Mouse (Mus musculus) midbrain, postnatal 0 days (tissue): ENCODE results near the gene Tnfrsf22. TPM values are rescaled to one million over a fixed set of nuclear protein-coding genes. Genes with fewer than 3 reads are reported as not detected.

ENCODE experiments used
- ATAC-seq: fragments of 200-750 bp; cut with Nextera tagmentation; 2 replicates; pipeline ENCODE4 v1.8.0; 2017; ENCODE audit warnings: moderate number of reproducible peaks, mild to moderate bottlenecking, moderate TSS enrichment, moderate library complexity; ENCODE audit not compliant: low FRiP score
- DNase-seq: peaks from one replicate; pipeline ENCODE4 v3.0.0-alpha.2; 2015; ENCODE audit warnings: low spot score
- H3K27ac ChIP-seq: fragments of 300-500 bp; sonication (generic); 2 replicates; pipeline ENCODE4 v1.5.1; 2014; ENCODE audit warnings: low read depth, mild to moderate bottlenecking, low read length, mixed read lengths
- H3K27me3 ChIP-seq: fragments of 300-500 bp; sonication (generic); 2 replicates; pipeline ENCODE4 v1.6.1; 2014; ENCODE audit warnings: low read length, control low read depth, mixed read lengths; ENCODE audit not compliant: insufficient read depth
- H3K36me3 ChIP-seq: fragments of 300-500 bp; sonication (generic); 2 replicates; pipeline ENCODE4 v1.6.1; 2014; ENCODE audit warnings: low read length, control low read depth, mixed read lengths; ENCODE audit not compliant: insufficient read depth
- H3K4me1 ChIP-seq: fragments of 300-500 bp; sonication (generic); 2 replicates; pipeline ENCODE4 v1.6.1; 2014; ENCODE audit warnings: mild to moderate bottlenecking, control low read depth, antibody characterized with exemption, low read length, mixed read lengths; ENCODE audit not compliant: insufficient read depth
- H3K4me2 ChIP-seq: fragments of 300-500 bp; sonication (generic); 2 replicates; pipeline ENCODE4 v1.6.1; 2014; ENCODE audit warnings: low read depth, mild to moderate bottlenecking, low read length, mixed read lengths; ENCODE audit not compliant: poor library complexity, severe bottlenecking
- H3K4me3 ChIP-seq: fragments of 300-500 bp; sonication (generic); 2 replicates; pipeline ENCODE4 v1.5.1; 2014; ENCODE audit warnings: low read depth, mild to moderate bottlenecking, low read length, moderate library complexity
- H3K9ac ChIP-seq: fragments of 300-500 bp; sonication (generic); replicated peaks from 2 replicates; pipeline ENCODE4 v1.6.1; 2014; ENCODE audit warnings: mild to moderate bottlenecking, low read length, moderate library complexity, mixed read lengths; ENCODE audit not compliant: poor library complexity, severe bottlenecking
- H3K9me3 ChIP-seq: fragments of 300-500 bp; sonication (generic); 2 replicates; pipeline ENCODE4 v1.6.1; 2016; ENCODE audit warnings: low read length, control low read depth
- CTCF ChIP-seq: IDR thresholded peaks from 2 replicates; pipeline ENCODE4 v1.5.1; 2016; ENCODE audit warnings: antibody characterized with exemption, mild to moderate bottlenecking
- WGBS: fragments of 180-500 bp; shearing (Covaris S2); extraction: QIAGEN DNeasy Blood & Tissue Kit; methylation state at CpG from one replicate; pipeline ENCODE4 v1.1.7; 2014; 5-methylcytosine and 5-hydroxymethylcytosine counted together
- polyA plus RNA-seq: library from polyadenylated mRNA; unstranded; fragments of >200 nt; fragmentation: Nextera tagmentation; extraction: Ambion mirVana; gene quantifications from 2 replicates; pipeline ENCODE4 v1.2.1, GENCODE M21; 2015
- total RNA-seq: library from RNA; depleted of rRNA; stranded (reverse); fragments of >200 nt; gene quantifications from 2 replicates; pipeline ENCODE4 v1.2.3, GENCODE M21; 2014

Gene Tnfrsf22
- total and polyA plus RNA-seq, 2 experiments from 2014 or later = 2.6 to 6.7 TPM

DNA sequence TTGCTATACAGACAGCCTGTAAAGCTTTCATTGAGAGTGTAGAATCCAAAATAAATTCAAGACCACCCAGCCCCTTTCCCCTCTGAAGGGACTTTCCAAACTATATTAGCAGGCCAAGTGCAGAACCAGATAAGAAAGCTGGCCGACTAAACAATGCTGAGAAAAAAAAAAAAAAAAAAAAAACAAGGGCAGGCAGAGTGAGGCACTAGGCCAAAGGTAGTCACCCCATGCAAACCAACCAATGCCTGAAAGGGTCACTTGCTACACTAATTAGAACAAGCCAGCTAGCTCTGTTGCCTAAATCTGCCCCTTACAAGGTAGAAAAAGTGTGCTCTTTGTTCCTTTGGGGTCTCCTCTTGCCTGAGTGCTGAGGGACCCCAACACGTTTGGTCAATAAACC is 44.6 kb downstream of the Tnfrsf22 start:
- no peak overlapping the region for H3K9ac ChIP-seq
- DNase-seq (no peak), ATAC-seq (no peak)
- no peaks in the 10 kb centered on the region for H3K27me3 ChIP-seq
- no peak overlapping the region for H3K4me3 ChIP-seq
- H3K9me3 ChIP-seq = no peaks in the 10 kb centered on the region
- TF ChIP-seq CTCF = no peak
- no peaks in the 10 kb centered on the region for H3K36me3 ChIP-seq
- no peaks in the 10 kb centered on the region for H3K4me1 ChIP-seq
- no peak overlapping the region for H3K4me2 ChIP-seq
- 84% methylated on average over 2 of the region's 2 CpGs for WGBS
- H3K27ac ChIP-seq = no peak overlapping the region

DNA sequence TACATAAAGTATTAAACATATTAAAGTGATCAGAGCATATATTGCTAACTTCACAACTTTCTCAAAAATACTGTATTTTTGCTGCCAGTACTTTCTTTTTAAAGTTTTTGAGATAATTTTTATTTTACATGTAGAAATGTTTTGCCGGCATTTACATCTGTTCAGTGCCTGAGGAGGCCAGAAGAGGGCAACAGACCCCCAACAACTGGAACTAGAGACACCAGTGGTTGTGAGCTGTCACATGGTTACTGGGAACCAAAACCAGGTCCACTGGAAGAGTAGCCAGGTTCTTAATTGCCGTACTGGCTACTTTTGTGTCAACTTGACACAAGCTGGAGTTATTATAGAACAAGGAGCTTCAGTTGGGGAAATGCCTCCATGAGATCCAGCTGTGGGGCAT is 47.8 kb downstream of the Tnfrsf22 start:
- no peak for ATAC-seq
- WGBS = 89% methylated on average over 2 of the region's 2 CpGs
- peak; percentile 39 for TF ChIP-seq CTCF

DNA sequence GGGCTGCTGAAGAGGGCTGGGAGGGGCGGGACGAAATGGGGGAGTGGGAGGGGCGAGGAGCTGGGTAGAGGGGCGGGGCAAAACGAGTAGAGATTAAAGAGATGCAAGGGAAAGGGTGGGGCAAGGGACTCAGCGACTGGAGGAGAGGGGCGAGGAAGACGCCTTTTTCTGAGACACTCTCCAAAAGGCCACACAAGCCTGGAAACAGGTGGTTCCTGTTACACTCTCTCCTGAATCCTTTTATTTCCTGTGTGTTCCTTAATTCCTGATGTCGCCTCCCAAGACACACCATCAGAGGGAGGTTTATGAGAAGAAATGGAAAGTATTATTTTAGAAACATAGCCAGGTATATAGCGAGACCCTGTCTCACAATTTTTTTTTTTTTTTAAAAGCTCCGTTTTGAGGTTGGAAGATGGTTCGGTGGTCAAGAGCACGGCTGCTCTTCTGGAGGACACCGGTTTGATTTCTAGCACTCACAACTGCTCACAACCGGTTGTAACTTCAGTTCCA is 49.2 kb downstream of the Tnfrsf22 start:
- no peak for ATAC-seq
- no peak overlapping the region for H3K9ac ChIP-seq
- H3K27ac ChIP-seq = no peak overlapping the region
- TF ChIP-seq CTCF = no peak
- DNase-seq = no peak
- H3K27me3 ChIP-seq = no peaks in the 10 kb centered on the region
- 6% methylated on average over 15 of the region's 15 CpGs for WGBS
- H3K4me2 ChIP-seq = peak overlapping the region; percentile 85
- H3K9me3 ChIP-seq = no peaks in the 10 kb centered on the region
- peak overlapping the region; percentile 57 for H3K4me3 ChIP-seq
- H3K4me1 ChIP-seq = peaks cover 7% of the 10 kb centered on the region; the same call in 1 of the 2 replicates
- peaks cover 13% of the 10 kb centered on the region for H3K36me3 ChIP-seq

More for the DNA sequence above, 47.8 kb downstream of the Tnfrsf22 start:
- Histone ChIP-seq H3K4me2 (no peak overlapping the region), H3K36me3 (0 out of 2 replicates have a peak, but pooled peaks cover 10% of the 10 kb centered on the region), H3K9ac (no peak overlapping the region), H3K27me3 (no peaks in the 10 kb centered on the region), H3K9me3 (no peaks in the 10 kb centered on the region), H3K27ac (no peak overlapping the region), H3K4me3 (no peak overlapping the region), H3K4me1 (peaks cover 7% of the 10 kb centered on the region; the same call in 1 of the 2 replicates)
- no peak for DNase-seq

DNA sequence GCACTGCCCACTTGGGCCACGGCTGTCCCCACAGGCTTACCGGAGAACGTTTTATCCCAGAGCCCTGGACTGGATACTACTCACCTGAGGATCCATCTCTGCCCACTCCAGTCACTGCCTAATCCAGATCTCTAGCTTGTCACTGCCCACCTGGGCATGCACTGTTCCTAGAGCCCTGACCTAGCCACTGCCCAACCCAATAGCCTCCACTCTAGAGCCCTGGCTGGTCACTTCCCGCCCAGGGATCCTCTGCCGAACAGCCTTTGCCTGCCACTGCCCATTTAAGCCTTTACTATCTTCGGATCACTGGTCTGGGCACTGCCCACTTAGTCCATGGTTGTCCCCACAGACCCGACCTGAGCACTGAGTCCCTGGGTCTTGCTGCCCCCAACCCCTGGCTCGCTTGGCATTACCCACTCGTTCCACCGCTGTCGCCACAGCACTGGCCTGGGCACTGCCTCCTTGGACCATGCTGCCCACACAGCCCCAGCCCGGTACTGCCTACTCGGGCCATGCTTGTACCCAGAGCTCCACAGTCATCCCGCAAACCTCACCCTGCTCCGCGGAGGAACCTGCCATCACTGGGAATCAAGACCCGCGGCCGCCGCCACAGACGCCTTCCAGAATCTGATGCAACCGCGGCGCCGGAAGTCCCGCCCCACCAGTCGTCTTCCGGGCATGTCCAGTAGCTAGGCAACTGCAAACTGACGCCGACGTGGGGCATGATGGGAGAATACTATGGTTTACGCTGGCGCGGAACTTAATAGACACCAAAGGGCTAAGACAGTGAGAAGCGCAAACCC is 49.8 kb downstream of the Tnfrsf22 start, which contains the start of gene Cars:
Gene Cars, minus strand, starts transcription at position 663 of the 803 bp plus-strand sequence.
- Histone ChIP-seq H3K27me3 (no peaks in the 10 kb centered on the region), H3K4me3 (peak within 1 kb of the TSS; percentile 57), H3K9me3 (no peaks in the 10 kb centered on the region), H3K9ac (peak within 1 kb of the TSS; percentile 69), H3K27ac (peak within 1 kb of the TSS; percentile 44), H3K4me2 (peak within 1 kb of the TSS; percentile 85), H3K4me1 (peaks cover 7% of the 10 kb centered on the region; the same call in 1 of the 2 replicates), H3K36me3 (peaks cover 16% of the 10 kb centered on the region)
- TF ChIP-seq CTCF = no peak
- ATAC-seq = peak; percentile 95
- peak; percentile 97 for DNase-seq
- WGBS = 2% methylated on average over 35 of the region's 35 CpGs

DNA sequence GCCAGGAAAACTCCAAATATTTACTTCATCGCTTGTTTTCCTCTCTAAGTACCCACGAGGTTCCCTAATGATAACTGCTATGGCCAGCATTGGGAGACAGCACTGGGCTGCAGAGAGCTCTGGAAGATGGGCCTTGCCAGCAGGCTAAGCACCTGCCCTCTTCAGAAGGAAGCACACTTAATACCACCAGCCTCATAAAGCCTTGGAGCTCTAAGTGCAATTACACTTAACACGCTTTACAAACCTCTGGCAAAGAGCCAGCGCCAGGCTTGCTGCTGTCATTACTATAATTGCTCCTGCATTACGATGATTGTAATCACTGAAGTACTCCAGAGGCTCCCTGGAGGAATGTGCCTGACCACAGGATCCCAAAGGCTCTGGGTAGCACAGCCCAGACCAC is 54.6 kb downstream of the Tnfrsf22 start:
- no peak for ATAC-seq
- 80% methylated on average over 5 of the region's 5 CpGs for WGBS
- peak; percentile 63 for DNase-seq

DNA sequence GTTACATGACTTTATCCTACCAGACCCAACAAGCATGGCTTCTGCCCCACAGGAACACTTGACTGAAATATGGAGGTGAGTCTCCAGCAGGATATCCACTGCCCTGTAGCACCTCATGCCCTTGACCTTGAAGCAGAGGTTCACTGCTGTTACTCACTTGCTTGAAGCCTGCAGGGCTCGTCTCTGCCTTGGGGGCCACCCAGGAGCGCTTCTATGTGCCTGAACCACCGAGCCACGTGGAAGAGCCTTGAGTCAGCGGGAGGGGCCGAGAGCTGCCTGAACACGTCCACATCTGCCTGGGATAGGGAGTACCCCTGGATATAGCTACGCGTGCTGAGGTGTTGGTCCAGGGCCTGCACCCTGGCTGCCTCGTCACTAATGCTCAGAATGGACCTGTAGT is 57.2 kb downstream of the Tnfrsf22 start:
- Histone ChIP-seq H3K27me3 (no peaks in the 10 kb centered on the region), H3K9me3 (no peaks in the 10 kb centered on the region), H3K27ac (no peak overlapping the region), H3K36me3 (peaks cover 41% of the 10 kb centered on the region), H3K4me2 (no peak overlapping the region), H3K4me1 (no peaks in the 10 kb centered on the region), H3K9ac (no peak overlapping the region), H3K4me3 (no peak overlapping the region)
- no peak for TF ChIP-seq CTCF
- 94% methylated on average over 10 of the region's 10 CpGs for WGBS
- DNase-seq (no peak), ATAC-seq (no peak)

More for the DNA sequence above, 54.6 kb downstream of the Tnfrsf22 start:
- Histone ChIP-seq H3K4me3 (no peak overlapping the region), H3K27me3 (no peaks in the 10 kb centered on the region), H3K9ac (no peak overlapping the region), H3K27ac (no peak overlapping the region), H3K9me3 (no peaks in the 10 kb centered on the region), H3K36me3 (peaks cover 23% of the 10 kb centered on the region), H3K4me2 (no peak overlapping the region), H3K4me1 (peaks cover 7% of the 10 kb centered on the region; the same call in 1 of the 2 replicates)
- no peak for TF ChIP-seq CTCF
